Mouse (Mus musculus) limb, embryonic 12.5 days (tissue): ENCODE results near the gene Gm49353. TPM values are rescaled to one million over a fixed set of nuclear protein-coding genes. Genes with fewer than 3 reads are reported as not detected.

ENCODE experiments used
- ATAC-seq: fragments of 200-750 bp; cut with Nextera tagmentation; 2 replicates; pipeline ENCODE4 v1.8.0; 2017; ENCODE audit warnings: low read depth, moderate TSS enrichment; ENCODE audit not compliant: insufficient number of reproducible peaks, insufficient read depth, low FRiP score, low TSS enrichment
- H3K27ac ChIP-seq: fragments of 300-500 bp; sonication (generic); 2 replicates; pipeline ENCODE4 v1.5.1; 2016; ENCODE audit warnings: mild to moderate bottlenecking, moderate library complexity
- H3K27me3 ChIP-seq: fragments of 300-500 bp; sonication (generic); 2 replicates; pipeline ENCODE4 v1.6.1; 2016; ENCODE audit warnings: mild to moderate bottlenecking, moderate library complexity
- H3K36me3 ChIP-seq: fragments of 300-500 bp; sonication (generic); 2 replicates; pipeline ENCODE4 v1.6.1; 2016; ENCODE audit warnings: mild to moderate bottlenecking, moderate library complexity
- H3K4me1 ChIP-seq: fragments of 300-500 bp; sonication (generic); replicated peaks from 2 replicates; pipeline ENCODE4 v1.6.1; 2016
- H3K4me2 ChIP-seq: fragments of 300-500 bp; sonication (generic); 2 replicates; pipeline ENCODE4 v1.6.1; 2016; ENCODE audit warnings: mild to moderate bottlenecking, moderate library complexity
- H3K4me3 ChIP-seq: fragments of 300-500 bp; sonication (generic); replicated peaks from 2 replicates; pipeline ENCODE4 v1.5.1; 2016; ENCODE audit warnings: mild to moderate bottlenecking
- H3K9ac ChIP-seq: fragments of 300-500 bp; sonication (generic); replicated peaks from 2 replicates; pipeline ENCODE4 v1.6.1; 2016; ENCODE audit warnings: mild to moderate bottlenecking, moderate library complexity
- H3K9me3 ChIP-seq: fragments of 300-500 bp; sonication (generic); 2 replicates; pipeline ENCODE4 v1.6.1; 2016; ENCODE audit warnings: mild to moderate bottlenecking, moderate library complexity
- WGBS: fragments of 180-500 bp; shearing (Covaris S2); methylation state at CpG from one replicate; pipeline ENCODE4 v1.1.7; 2016; 5-methylcytosine and 5-hydroxymethylcytosine counted together
- polyA plus RNA-seq: library from polyadenylated mRNA; unstranded; fragments of >200 nt; fragmentation: Nextera tagmentation; extraction: Ambion mirVana; gene quantifications from 2 replicates; pipeline ENCODE4 v1.2.1, GENCODE M21; 2016

Gene Gm49353
- polyA plus RNA-seq: 0.70 TPM in 1 of 2 replicates, not detected in the other

GRCm38 (mm10) chr10:29198642-29199041, at the start of gene Gm49353:
Gene Gm49353, plus strand, starts transcription at chr10:29198954.
- H3K4me1 ChIP-seq: no peaks in the 10 kb centered on the region
- no peaks in the 10 kb centered on the region for H3K27me3 ChIP-seq
- WGBS: 83% methylated on average over 7 of the region's 7 CpGs
- H3K4me2 ChIP-seq: no peak within 1 kb of the TSS
- H3K9me3 ChIP-seq: peaks cover 10% of the 10 kb centered on the region; the same call in 1 of the 2 replicates
- H3K27ac ChIP-seq: no peak within 1 kb of the TSS
- no peak for ATAC-seq
- H3K36me3 ChIP-seq: no peaks in the 10 kb centered on the region
- H3K9ac ChIP-seq: no peak within 1 kb of the TSS
- H3K4me3 ChIP-seq: no peak within 1 kb of the TSS

GRCm38 (mm10) chr10:29155304-29155703, 43.5 kb upstream of the Gm49353 start:
- H3K4me1 ChIP-seq: no peaks in the 10 kb centered on the region
- H3K4me3 ChIP-seq: no peak overlapping the region
- no peak overlapping the region for H3K4me2 ChIP-seq
- no peaks in the 10 kb centered on the region for H3K27me3 ChIP-seq
- H3K9me3 ChIP-seq: no peaks in the 10 kb centered on the region
- no peak for ATAC-seq
- WGBS: 88% methylated on average over 3 of the region's 3 CpGs
- H3K27ac ChIP-seq: no peak overlapping the region
- no peaks in the 10 kb centered on the region for H3K36me3 ChIP-seq
- no peak overlapping the region for H3K9ac ChIP-seq

DNA sequence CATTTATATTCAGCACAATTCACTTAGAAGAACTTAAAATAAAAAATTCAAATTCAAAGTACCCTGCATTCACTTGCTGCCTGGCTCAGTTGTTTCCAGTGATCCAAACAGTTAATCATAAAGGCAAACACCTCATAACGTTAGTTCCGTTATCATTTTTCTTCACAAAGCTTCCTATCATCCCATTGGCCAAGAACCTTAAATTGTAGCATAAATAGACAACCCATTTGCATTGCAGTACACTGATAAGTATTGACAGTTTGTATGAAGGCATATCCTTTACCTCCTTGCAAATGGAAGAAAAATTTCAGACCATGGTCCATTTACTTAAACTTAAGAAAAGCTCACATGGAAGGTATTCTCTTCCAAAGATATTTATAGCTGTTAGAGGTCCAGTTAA, 37.1 kb upstream of the Gm49353 start:
- Histone ChIP-seq H3K4me1 (no peaks in the 10 kb centered on the region), H3K27ac (no peak overlapping the region), H3K27me3 (no peaks in the 10 kb centered on the region), H3K9me3 (no peaks in the 10 kb centered on the region), H3K4me3 (no peak overlapping the region), H3K9ac (no peak overlapping the region), H3K4me2 (no peak overlapping the region), H3K36me3 (no peaks in the 10 kb centered on the region)
- WGBS: 91% methylated on average over 2 of the region's 2 CpGs
- ATAC-seq: no peak

DNA sequence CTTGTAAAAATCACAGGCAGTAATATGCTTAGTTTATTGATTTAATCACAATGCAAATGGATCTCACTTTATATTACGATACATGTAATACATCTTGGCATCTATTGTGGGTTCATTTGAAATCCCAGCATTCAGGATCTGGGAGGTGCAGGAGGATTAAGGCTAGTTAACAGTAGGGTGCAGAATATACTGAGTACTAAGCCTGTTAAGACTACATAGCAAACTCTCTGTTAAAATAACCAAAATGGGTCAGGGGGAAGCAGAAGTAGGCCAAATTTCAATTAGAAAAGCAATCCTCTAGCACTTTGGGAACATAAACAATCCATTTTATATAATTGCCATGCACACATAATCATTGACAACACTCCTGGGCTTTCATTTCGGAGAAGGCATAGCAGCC, 25.0 kb upstream of the Gm49353 start:
- H3K9ac ChIP-seq: no peak overlapping the region
- 88% methylated on average over 2 of the region's 2 CpGs for WGBS

GRCm38 (mm10) chr10:29175656-29176055, 23.1 kb upstream of the Gm49353 start:
- ATAC-seq: no peak
- Histone ChIP-seq H3K4me3 (no peak overlapping the region), H3K9me3 (no peaks in the 10 kb centered on the region), H3K27ac (no peak overlapping the region), H3K27me3 (no peaks in the 10 kb centered on the region), H3K9ac (no peak overlapping the region), H3K4me2 (no peak overlapping the region), H3K4me1 (no peaks in the 10 kb centered on the region), H3K36me3 (no peaks in the 10 kb centered on the region)
- 57% methylated on average over 3 of the region's 3 CpGs for WGBS

More for the DNA sequence above, 25.0 kb upstream of the Gm49353 start:
- no peak for ATAC-seq
- H3K9me3 ChIP-seq: no peaks in the 10 kb centered on the region
- no peak overlapping the region for H3K27ac ChIP-seq
- H3K4me2 ChIP-seq: no peak overlapping the region
- H3K4me3 ChIP-seq: no peak overlapping the region
- no peaks in the 10 kb centered on the region for H3K36me3 ChIP-seq
- no peaks in the 10 kb centered on the region for H3K27me3 ChIP-seq
- no peaks in the 10 kb centered on the region for H3K4me1 ChIP-seq

- no peak overlapping the region for H3K4me2 ChIP-seq
- no peak for ATAC-seq
- H3K4me1 ChIP-seq: no peaks in the 10 kb centered on the region
- no peaks in the 10 kb centered on the region for H3K9me3 ChIP-seq
- 87% methylated on average over 4 of the region's 4 CpGs for WGBS
- H3K4me3 ChIP-seq: no peak overlapping the region
- H3K27ac ChIP-seq: no peak overlapping the region
- no peaks in the 10 kb centered on the region for H3K36me3 ChIP-seq
- no peak overlapping the region for H3K9ac ChIP-seq
- H3K27me3 ChIP-seq: no peaks in the 10 kb centered on the region
Observed at GRCm38 (mm10) chr10:29176881-29177280, 21.9 kb upstream of the Gm49353 start.

DNA sequence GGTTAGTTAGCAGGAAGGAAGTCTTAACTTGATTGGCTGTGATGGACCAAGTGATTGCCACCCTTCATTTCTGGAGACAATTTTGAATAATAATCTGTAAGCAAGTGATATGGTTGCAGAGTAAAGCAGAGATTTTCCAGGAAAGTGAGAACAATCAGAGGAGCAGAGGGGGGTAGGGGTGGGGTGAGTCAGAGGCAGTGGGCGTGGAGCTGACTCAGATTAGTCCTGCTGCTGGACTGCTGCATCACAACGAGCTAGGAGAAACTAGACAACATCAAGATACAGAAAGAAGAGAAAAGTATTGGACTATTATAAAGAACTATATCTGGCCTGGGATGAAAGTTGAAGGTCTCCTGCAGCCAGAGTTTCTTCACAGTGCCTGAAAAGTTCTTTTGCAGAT, 20.8 kb upstream of the Gm49353 start:
- Histone ChIP-seq H3K36me3 (no peaks in the 10 kb centered on the region), H3K9ac (no peak overlapping the region), H3K4me2 (no peak overlapping the region), H3K4me3 (no peak overlapping the region), H3K4me1 (no peaks in the 10 kb centered on the region), H3K27ac (no peak overlapping the region), H3K27me3 (no peaks in the 10 kb centered on the region), H3K9me3 (no peaks in the 10 kb centered on the region)
- no peak for ATAC-seq
- 65% methylated on average over 2 of the region's 2 CpGs for WGBS

GRCm38 (mm10) chr10:29180210-29180609, 18.5 kb upstream of the Gm49353 start:
- no peaks in the 10 kb centered on the region for H3K4me1 ChIP-seq
- H3K27me3 ChIP-seq: no peaks in the 10 kb centered on the region
- H3K9me3 ChIP-seq: no peaks in the 10 kb centered on the region
- no peak for ATAC-seq
- H3K9ac ChIP-seq: no peak overlapping the region
- no peak overlapping the region for H3K4me2 ChIP-seq
- WGBS: 91% methylated on average over 3 of the region's 3 CpGs
- no peak overlapping the region for H3K27ac ChIP-seq
- no peak overlapping the region for H3K4me3 ChIP-seq
- H3K36me3 ChIP-seq: no peaks in the 10 kb centered on the region

DNA sequence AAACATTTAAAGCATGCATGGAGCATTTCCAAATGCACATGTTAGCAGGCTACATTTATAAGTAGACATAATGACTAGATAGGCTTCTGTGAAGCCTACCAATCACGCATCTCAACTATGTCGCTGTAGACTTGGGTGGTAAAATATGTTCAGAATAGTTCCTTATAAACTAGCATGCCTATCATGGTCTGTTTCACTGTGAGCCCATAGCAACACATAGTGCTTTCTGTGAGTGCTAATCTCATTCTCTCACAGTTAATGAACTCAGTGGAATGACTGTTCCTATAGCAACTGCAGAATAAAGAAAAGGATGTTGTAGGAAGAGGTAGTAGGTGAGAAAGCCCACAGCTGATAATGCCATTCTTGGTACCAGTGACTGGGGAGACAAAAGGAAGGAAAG, 17.7 kb upstream of the Gm49353 start:
- no peaks in the 10 kb centered on the region for H3K27me3 ChIP-seq
- no peak overlapping the region for H3K4me3 ChIP-seq
- no peak for ATAC-seq
- H3K9me3 ChIP-seq: no peaks in the 10 kb centered on the region
- H3K4me1 ChIP-seq: no peaks in the 10 kb centered on the region
- H3K9ac ChIP-seq: no peak overlapping the region
- WGBS: 89% methylated on average over 2 of the region's 2 CpGs
- H3K4me2 ChIP-seq: no peak overlapping the region
- H3K27ac ChIP-seq: no peak overlapping the region
- no peaks in the 10 kb centered on the region for H3K36me3 ChIP-seq

GRCm38 (mm10) chr10:29193769-29194168, 5.0 kb upstream of the Gm49353 start:
- no peak overlapping the region for H3K4me2 ChIP-seq
- ATAC-seq: no peak
- H3K9me3 ChIP-seq: peaks cover 10% of the 10 kb centered on the region; the same call in 1 of the 2 replicates
- H3K9ac ChIP-seq: no peak overlapping the region
- H3K27ac ChIP-seq: no peak overlapping the region
- no peaks in the 10 kb centered on the region for H3K27me3 ChIP-seq
- no peak overlapping the region for H3K4me3 ChIP-seq
- no peaks in the 10 kb centered on the region for H3K4me1 ChIP-seq
- no peaks in the 10 kb centered on the region for H3K36me3 ChIP-seq

DNA sequence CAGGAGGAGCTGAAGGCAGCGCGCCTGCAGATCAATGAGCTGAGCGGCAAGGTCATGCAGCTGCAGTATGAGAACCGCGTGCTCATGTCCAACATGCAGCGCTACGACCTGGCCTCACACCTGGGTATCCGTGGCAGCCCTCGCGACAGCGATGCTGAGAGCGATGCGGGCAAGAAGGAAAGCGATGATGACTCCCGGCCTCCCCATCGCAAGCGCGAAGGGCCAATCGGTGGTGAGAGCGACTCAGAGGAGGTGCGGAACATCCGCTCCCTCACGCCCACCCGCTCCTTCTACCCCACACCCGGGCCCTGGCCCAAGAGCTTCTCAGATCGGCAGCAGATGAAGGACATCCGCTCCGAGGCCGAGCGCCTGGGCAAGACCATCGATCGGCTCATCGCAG, 1.9 kb upstream of the Gm49353 start:
- Histone ChIP-seq H3K9ac (no peak overlapping the region), H3K27ac (no peak overlapping the region)
- 97% methylated on average over 33 of the region's 33 CpGs for WGBS

GRCm38 (mm10) chr10:29199835-29200234, 1.1 kb downstream of the Gm49353 start:
- no peak overlapping the region for H3K27ac ChIP-seq
- no peak for ATAC-seq
- no peaks in the 10 kb centered on the region for H3K4me1 ChIP-seq
- no peak overlapping the region for H3K9ac ChIP-seq
- no peaks in the 10 kb centered on the region for H3K36me3 ChIP-seq
- no peak overlapping the region for H3K4me2 ChIP-seq
- H3K27me3 ChIP-seq: no peaks in the 10 kb centered on the region
- no peak overlapping the region for H3K4me3 ChIP-seq
- peaks cover 10% of the 10 kb centered on the region; the same call in 1 of the 2 replicates for H3K9me3 ChIP-seq
- 80% methylated on average over 3 of the region's 3 CpGs for WGBS

More for the DNA sequence above, 1.9 kb upstream of the Gm49353 start:
- H3K27me3 ChIP-seq: no peaks in the 10 kb centered on the region
- H3K4me3 ChIP-seq: no peak overlapping the region
- no peaks in the 10 kb centered on the region for H3K36me3 ChIP-seq
- H3K4me1 ChIP-seq: no peaks in the 10 kb centered on the region
- no peak for ATAC-seq
- no peak overlapping the region for H3K4me2 ChIP-seq
- H3K9me3 ChIP-seq: peaks cover 10% of the 10 kb centered on the region; the same call in 1 of the 2 replicates
